Mouse (Mus musculus) testis, adult 2 months (tissue): ENCODE results near the gene Cpvl.

Experiments used
- CTCF ChIP-seq: fragments of 200-500 bp; IDR thresholded peaks from 2 replicates; pipeline ENCODE4 v1.5.1; 2012; ENCODE audit warnings: low read depth, mild to moderate bottlenecking, inconsistent platforms, low read length, moderate library complexity; ENCODE audit not compliant: control insufficient read depth, insufficient read depth, insufficient replicate concordance
- POLR2A ChIP-seq: fragments of 200-500 bp; IDR thresholded peaks from 2 replicates; pipeline ENCODE4 v1.6.1; 2012; ENCODE audit warnings: low read depth, mild to moderate bottlenecking, inconsistent platforms, low read length, moderate library complexity; ENCODE audit not compliant: control insufficient read depth

GRCm38 (mm10) chr6:53859106-53859505, 119.4 kb downstream of the Cpvl start:
- no peak for TF ChIP-seq CTCF
- no peak for TF ChIP-seq POLR2A
